Comparison of ENCODE assay signal across 25 mouse cellular contexts in the genomic region with DNA sequence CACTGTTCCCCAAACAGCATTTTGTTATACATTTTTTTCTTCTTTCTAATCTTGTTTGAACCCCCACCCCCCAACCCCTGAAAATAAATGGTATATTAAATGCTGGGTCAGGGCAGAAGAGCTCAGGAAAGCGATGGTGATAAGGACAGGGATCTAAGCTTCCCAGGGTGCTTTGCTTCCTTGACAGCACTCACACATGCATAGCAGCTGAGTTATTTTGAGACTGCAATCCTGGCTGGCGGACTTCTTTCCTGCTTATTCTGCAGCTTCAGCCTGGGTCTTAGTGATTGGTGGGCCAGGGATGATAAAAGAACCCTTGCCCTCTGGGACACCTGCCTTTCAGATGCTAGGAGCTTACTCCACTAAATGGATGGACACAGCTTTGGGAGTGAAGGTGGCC.
A peak's percentile ranks its signal among the peaks of the same experiment; 100 is the strongest.
DNase-seq lines count a peak whose midpoint lies in the region; ATAC-seq lines count a peak whose summit lies in the region.
"Had no signal": no experiment of that assay in that cellular context is flagged by ENCODE, and none has a peak within 500 bp of the region (broad histone marks: within the 10 kb centered on the region; RNA-seq: fewer than 3 reads in every experiment).

No protein-coding gene starts in this region.

- intact Hi-C loops in left cerebral cortex, postnatal 14 days (cut with DNase I), result no loop called here
- intact Hi-C loops in left cerebral cortex, postnatal 36 days (cut with DNase I), result loop anchor here (2.0 to 10.0 kb wide), 3 partner anchors 121 to 411 kb away; a partner anchor contains a TSS

- H3K36me3 ChIP-seq in heart, embryonic 14.5 days (ENCODE audit: control insufficient read depth, insufficient read depth, low read length), result peaks cover 26% of the 10 kb centered on the region
- H3K36me3 ChIP-seq: embryonic facial prominence, embryonic 15.5 days had no signal

- no peak overlapping the region for H3K4me3 ChIP-seq in heart, embryonic 14.5 days (ENCODE audit: control insufficient read depth in 1 of 2, insufficient read depth in 1 of 2, low read depth in 1 of 2, low read length in 2 of 2)
- H3K4me3 ChIP-seq: embryonic facial prominence, embryonic 15.5 days; erythroblast, embryonic 14.5 days; forebrain, embryonic 10.5 days; hindbrain, embryonic 10.5 days; intestine, embryonic 15.5 days had no signal

- no peaks in the 10 kb centered on the region for H3K9me3 ChIP-seq in heart, embryonic 14.5 days (ENCODE audit: control insufficient read depth, low read length)
- H3K9me3 ChIP-seq: embryonic facial prominence, embryonic 15.5 days; forebrain, embryonic 10.5 days; G1E; hindbrain, embryonic 10.5 days; intestine, embryonic 15.5 days had no signal

- H3K27me3 ChIP-seq in heart, embryonic 14.5 days (ENCODE audit: control insufficient read depth, insufficient read depth, low read length), result no peaks in the 10 kb centered on the region
- H3K27me3 ChIP-seq: embryonic facial prominence, embryonic 15.5 days; intestine, embryonic 15.5 days had no signal

- no peak overlapping the region for H3K9ac ChIP-seq in heart, embryonic 14.5 days (ENCODE audit: low read length)
- H3K9ac ChIP-seq: embryonic facial prominence, embryonic 15.5 days; hindbrain, embryonic 14.5 days; intestine, embryonic 15.5 days had no signal

- no peak overlapping the region for H3K4me2 ChIP-seq in heart, embryonic 14.5 days (ENCODE audit: low read length)
- H3K4me2 ChIP-seq: embryonic facial prominence, embryonic 15.5 days; hindbrain, embryonic 14.5 days; intestine, embryonic 15.5 days had no signal

- 10% methylated on average over 2 of the region's 2 CpGs for whole genome bisulfite sequencing in heart, embryonic 14.5 days

- no peak for DNase-seq in frontal cortex, postnatal 36 days (ENCODE audit: low spot score in 2 of 2)
- no peak for DNase-seq in heart, adult 8-10 months (ENCODE audit: low spot score)
- peak; percentile 10 to 27 for DNase-seq in left cerebral cortex, postnatal 14 days (ENCODE audit: low spot score in 2 of 2)
- no peak for DNase-seq in left cerebral cortex, postnatal 36 days (ENCODE audit: low spot score in 2 of 2)
- peak; percentile 25 to 40 for DNase-seq in right cerebral cortex, postnatal 10 days (ENCODE audit: low spot score in 2 of 2)
- DNase-seq in right cerebral cortex, postnatal 36 days (ENCODE audit: low spot score in 2 of 2), result no peak
- DNase-seq: adrenal gland, adult 8-10 months; adrenal gland, postnatal 36 days; B cell, adult 2 months; cerebellum, adult 11 months; cerebellum, adult 8-10 months; cerebellum, postnatal 14 days; embryo, embryonic 11 days; gastrocnemius, postnatal 10 days had no signal

- H3K4me1 ChIP-seq in heart, embryonic 14.5 days (ENCODE audit: control insufficient read depth in 2 of 2, insufficient read depth in 2 of 2, low read length in 2 of 2), result peaks cover 5 to 7% of the 10 kb centered on the region in 2 experiments
- H3K4me1 ChIP-seq: intestine, embryonic 15.5 days had no signal

- peak overlapping the region; percentile 29 to 50; a peak in 2 of 4 replicates for H3K27ac ChIP-seq in heart, embryonic 14.5 days (replicated peaks in 1 of 2; ENCODE audit: control insufficient read depth in 1 of 2, insufficient read depth in 1 of 2, low read depth in 2 of 2, low read length in 2 of 2)
- H3K27ac ChIP-seq: embryonic facial prominence, embryonic 15.5 days; forebrain, embryonic 10.5 days; hindbrain, embryonic 10.5 days; hindbrain, embryonic 14.5 days; intestine, embryonic 15.5 days had no signal

- ATAC-seq in frontal cortex, adult (ENCODE audit: low TSS enrichment), result peak; percentile 52; the same call in 1 of the 2 replicates
- ATAC-seq in heart, embryonic 14.5 days (ENCODE audit: insufficient number of reproducible peaks, insufficient read depth, low FRiP score, low read depth), result no peak
- ATAC-seq: CD4-positive, CD25-positive, alpha-beta regulatory T cell, adult 4 months; forebrain, embryonic 14.5 days; intestine, embryonic 15.5 days had no signal

Comparison
In these comparisons a context has a peak if more than half of its experiments do, and no peak if none do; other contexts are left out.
1. DNase-seq: peak in left cerebral cortex, postnatal 14 days (2 of 2) and right cerebral cortex, postnatal 10 days (2 of 2); none in frontal cortex, postnatal 36 days (0 of 2), heart, adult 8-10 months (single experiment), left cerebral cortex, postnatal 36 days (0 of 2) and right cerebral cortex, postnatal 36 days (0 of 2).